Mouse (Mus musculus) right cerebral cortex, adult 2 months (tissue): ENCODE results near the gene Actr2.
A peak's percentile ranks its signal among the peaks of the same experiment; 100 is the strongest.
"Not testable (repeated sequence)": the region's sequence is repeated elsewhere in the genome, so short reads cannot be mapped to it uniquely, and the experiment has no call there.

Source experiments
- DNase-seq, 2 experiments: peaks; one replicate each; pipeline ENCODE4 v3.0.0; 2021 to 2022; ENCODE audit warnings: low spot score in 2 of 2

The Actr2 gene

GRCm38 (mm10) chr11:20052814-20053536 is 59.7 kb downstream of the Actr2 start:
- DNase-seq = no peak

GRCm38 (mm10) chr11:20045586-20045985 is 67.1 kb downstream of the Actr2 start:
- DNase-seq = no peak

- DNase-seq = peak in 1 of 2 experiments; percentile 47
Measured at GRCm38 (mm10) chr11:20043256-20043655, 69.5 kb downstream of the Actr2 start.

- DNase-seq = peak in 1 of 2 experiments; percentile 53
Measured at GRCm38 (mm10) chr11:20042106-20042505, 70.6 kb downstream of the Actr2 start.

- DNase-seq = no peak
Measured at GRCm38 (mm10) chr11:20041164-20041920, 71.4 kb downstream of the Actr2 start.

GRCm38 (mm10) chr11:20038723-20039122 is 74.0 kb downstream of the Actr2 start:
- peak; percentile 66 to 78 for DNase-seq

- DNase-seq = no peak
Measured at GRCm38 (mm10) chr11:20037739-20038138, 75.0 kb downstream of the Actr2 start.

- DNase-seq = peak in 1 of 2 experiments; percentile 45
Measured at GRCm38 (mm10) chr11:20035972-20036371, 76.7 kb downstream of the Actr2 start.

GRCm38 (mm10) chr11:20035343-20035928 is 77.3 kb downstream of the Actr2 start:
- peak; percentile 77 to 79 for DNase-seq

- peak in 1 of 2 experiments; percentile 40 for DNase-seq
Measured at GRCm38 (mm10) chr11:20034337-20034947, 78.3 kb downstream of the Actr2 start.

- peak in 1 of 2 experiments; percentile 47 for DNase-seq
Measured at GRCm38 (mm10) chr11:20033541-20034160, 79.1 kb downstream of the Actr2 start.

GRCm38 (mm10) chr11:20031536-20031935 is 81.2 kb downstream of the Actr2 start:
- no peak for DNase-seq

- not testable (repeated sequence) for DNase-seq
Measured at GRCm38 (mm10) chr11:20030973-20031372, 81.7 kb downstream of the Actr2 start.

GRCm38 (mm10) chr11:20029014-20029413 is 83.7 kb downstream of the Actr2 start:
- no peak for DNase-seq

GRCm38 (mm10) chr11:20028396-20028795 is 84.3 kb downstream of the Actr2 start:
- DNase-seq = no peak

GRCm38 (mm10) chr11:20027719-20028118 is 85.0 kb downstream of the Actr2 start:
- DNase-seq = no peak

- no peak for DNase-seq
Measured at GRCm38 (mm10) chr11:20025899-20026298, 86.8 kb downstream of the Actr2 start.

GRCm38 (mm10) chr11:20022911-20023482 is 89.7 kb downstream of the Actr2 start:
- no peak for DNase-seq

- no peak for DNase-seq
Measured at GRCm38 (mm10) chr11:20022462-20022861, 90.3 kb downstream of the Actr2 start.

GRCm38 (mm10) chr11:20020720-20021119 is 92.0 kb downstream of the Actr2 start:
- no peak for DNase-seq

- no peak for DNase-seq
Measured at GRCm38 (mm10) chr11:20018905-20019304, 93.8 kb downstream of the Actr2 start.
